Mouse (Mus musculus) B cell, adult 2 months (primary cell): Measurements from ENCODE around the gene Lpar3.
A peak's percentile ranks its signal among the peaks of the same experiment; 100 is the strongest.

Experiments
- DNase-seq, 2 experiments: peaks; one replicate each; pipeline ENCODE4 v3.0.0; 2022

The Lpar3 gene

DNA sequence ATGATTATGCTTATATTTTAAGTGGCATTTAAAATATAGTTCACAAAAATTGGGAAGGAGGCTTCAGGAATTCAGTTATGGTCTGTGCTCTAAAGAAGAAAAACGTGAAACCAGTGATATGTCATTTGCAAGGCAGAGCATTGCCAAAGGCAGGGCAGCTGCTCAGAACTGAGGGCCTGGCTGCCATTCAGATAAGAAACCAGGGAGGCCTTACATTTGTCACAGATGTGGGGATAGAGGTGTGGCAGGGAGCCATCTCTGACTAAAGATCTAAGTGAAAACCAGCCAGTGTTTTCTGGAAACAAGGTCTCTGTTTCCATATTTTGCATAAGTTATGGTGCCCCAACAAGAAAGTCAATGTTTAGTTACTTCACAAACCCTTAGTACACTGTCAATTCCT, 41.8 kb downstream of the Lpar3 start:
- no peak for DNase-seq

- DNase-seq, result no peak
Observed at GRCm38 (mm10) chr3:146264146-146264545, 43.4 kb downstream of the Lpar3 start.

- no peak for DNase-seq
Observed at GRCm38 (mm10) chr3:146265545-146266130, 44.9 kb downstream of the Lpar3 start.

DNA sequence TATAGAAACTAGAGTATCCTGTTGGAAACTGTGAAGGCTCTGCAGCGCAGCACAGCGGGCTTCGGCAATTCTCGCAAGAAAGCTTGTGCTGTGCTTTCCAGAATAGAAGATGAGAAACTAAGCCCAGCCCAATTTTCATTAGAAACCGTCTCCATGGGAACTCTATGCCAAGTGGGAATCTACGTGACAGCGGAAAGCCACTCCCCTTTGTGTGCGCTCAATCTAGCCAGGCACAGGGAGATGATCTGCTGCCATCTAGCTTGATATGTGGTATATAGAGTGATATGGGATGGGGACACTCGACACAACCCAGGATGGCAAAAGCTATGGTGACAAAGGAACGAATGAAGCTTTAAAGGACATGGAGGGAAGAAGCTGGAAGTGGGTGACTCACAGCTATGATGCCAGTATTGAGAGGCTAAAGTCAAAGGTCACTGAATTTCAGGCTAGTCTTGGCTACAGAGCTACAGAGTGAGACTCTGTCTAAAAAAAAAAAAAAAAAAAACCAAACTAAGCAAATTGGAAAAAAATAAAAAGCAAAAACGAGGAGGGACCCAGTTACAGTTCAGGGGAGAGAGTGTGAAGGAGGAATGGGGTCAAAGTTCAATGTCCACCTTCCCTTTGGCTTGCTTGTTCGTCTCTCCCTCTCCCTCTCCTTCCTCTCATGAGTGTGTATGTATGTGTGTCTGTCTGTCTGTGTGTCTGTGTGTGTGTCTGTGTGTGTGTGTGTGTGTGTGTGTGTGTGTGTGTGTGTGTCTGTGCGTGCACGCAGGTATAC, 47.5 kb downstream of the Lpar3 start:
- no peak for DNase-seq

DNA sequence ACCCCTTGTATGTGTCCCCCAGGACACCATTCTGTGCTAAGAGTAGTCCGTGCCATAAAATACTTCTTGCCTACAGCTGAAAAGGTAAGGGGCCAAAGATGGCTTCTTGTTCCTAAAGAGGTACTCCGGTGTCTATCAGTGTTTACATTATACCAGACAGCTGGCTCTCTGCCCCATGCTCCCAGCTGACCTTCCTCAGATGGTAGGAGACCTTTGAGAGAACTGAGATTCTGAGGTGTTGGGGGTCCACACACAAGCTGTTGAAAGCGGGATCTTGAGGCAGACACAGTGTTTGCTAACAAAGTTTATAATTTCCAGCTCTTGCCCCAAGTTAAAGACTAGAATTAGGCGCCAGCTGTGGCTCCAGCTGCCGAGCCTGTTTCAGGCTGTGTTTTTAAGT, 53.7 kb downstream of the Lpar3 start:
- no peak for DNase-seq

DNA sequence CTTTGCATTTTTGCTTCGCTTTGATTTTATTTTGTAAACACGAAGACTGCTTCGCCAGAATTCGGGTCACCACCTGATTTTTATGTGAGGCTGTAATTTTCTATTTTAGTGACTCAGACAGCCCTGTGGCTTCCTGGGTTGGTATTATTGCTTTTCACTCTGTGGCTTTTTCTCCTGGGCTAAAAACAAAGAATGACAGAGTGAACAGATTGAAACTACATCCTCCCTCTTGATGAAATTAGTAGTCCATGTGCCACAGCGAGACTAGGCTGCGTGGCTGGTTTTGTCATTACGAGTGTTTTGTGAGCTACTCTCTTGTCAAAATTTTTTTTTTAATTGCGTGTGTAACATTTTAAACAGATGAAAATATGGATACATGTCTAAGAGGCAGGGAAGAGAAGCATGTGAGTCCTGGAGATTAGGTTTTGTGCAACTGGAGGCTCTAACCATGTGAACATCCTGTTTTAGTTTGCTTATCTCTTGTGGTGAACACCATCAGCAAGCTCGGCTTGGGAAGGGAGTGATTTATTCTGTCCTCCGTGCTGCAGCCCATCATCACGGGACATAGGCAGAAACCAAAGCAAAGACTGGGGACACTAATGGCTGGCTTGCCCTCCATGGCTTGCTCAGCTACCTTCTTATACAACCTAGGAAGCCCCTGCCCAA, 54.7 kb downstream of the Lpar3 start:
- DNase-seq, result no peak

DNA sequence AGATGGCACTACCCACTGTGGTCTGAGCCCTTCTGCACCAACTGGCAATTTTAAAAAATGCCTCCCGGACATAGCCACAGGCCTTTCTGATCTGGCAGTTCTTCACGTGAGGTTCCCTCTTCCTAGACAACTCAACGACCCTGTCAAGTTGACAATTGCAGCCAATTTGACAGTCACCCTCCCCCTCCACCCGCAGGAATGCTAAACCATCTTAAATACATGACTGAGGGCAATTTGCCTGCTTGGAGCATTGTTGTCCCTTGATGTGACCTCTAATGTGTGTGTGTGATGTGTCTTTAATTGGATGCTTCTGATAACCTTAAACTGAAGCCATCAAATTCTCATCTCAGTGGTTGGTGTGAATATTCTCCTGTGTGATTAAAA, 55.3 kb downstream of the Lpar3 start:
- no peak for DNase-seq

DNA sequence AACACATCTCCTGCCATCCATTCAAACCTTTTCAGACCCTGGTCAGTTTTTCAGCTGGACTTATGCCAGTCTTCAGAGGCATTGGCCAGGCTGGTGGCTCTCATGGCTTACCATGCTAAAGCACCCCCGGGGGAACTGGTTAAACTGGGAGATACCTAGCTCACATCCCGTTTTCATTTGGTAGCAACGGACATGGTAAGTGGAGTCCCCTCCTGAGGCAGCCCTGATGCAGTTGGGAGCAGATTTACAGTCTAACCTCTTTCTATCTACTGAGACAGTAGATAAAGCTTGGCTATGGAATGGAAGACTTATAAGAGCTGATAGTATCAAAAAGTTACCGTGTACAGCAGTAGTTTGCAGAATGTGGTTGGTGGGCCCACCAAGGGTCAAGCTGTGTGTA, 56.2 kb downstream of the Lpar3 start:
- DNase-seq, result no peak

- DNase-seq, result peak; percentile 57 to 66
Observed at GRCm38 (mm10) chr3:146277456-146277855, 56.7 kb downstream of the Lpar3 start.

DNA sequence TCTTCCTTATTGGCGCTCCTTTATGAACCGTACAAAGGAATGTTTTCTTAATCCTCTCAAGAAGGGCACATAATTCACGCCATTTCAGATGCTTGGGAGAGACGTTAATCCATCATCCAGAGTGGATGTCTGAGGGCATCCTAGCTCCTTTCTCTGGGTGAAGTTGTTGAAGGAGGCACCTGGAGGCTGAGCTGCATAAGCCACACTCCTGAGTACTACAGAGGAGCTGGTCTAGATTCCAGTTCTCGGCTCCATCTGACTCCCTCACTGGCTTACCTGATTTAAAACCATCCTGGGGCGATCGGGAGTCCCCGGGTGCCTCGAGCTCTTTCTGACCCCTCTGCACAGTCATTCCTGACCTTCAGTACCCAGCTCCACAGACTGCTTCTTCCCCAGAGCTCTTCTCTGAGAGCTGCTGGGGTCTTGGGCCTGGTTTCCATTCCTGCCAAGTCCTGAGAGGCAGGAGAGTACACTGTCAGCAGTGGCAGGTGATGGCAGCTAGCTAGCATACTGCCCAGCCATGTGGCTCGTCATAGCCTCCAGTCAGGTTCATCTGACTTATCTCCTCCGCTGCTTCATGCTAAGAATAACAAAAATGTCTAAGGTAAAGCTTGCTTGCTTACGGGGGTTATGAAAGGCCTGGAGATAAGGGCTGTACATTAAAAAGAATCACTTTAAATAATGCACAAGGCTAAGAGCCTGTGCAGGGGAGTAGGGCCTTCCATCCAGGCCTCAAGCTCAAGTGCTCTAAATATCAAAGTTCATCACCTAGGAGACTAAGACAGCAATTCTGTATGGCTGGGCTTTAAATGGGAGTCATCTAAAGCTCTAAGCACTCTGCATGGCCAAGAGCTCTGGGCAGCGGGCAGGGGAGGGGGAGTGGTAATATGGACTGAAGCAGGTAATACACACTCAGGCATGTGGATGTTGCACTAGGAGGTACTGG, 57.7 kb downstream of the Lpar3 start:
- DNase-seq, result no peak

DNA sequence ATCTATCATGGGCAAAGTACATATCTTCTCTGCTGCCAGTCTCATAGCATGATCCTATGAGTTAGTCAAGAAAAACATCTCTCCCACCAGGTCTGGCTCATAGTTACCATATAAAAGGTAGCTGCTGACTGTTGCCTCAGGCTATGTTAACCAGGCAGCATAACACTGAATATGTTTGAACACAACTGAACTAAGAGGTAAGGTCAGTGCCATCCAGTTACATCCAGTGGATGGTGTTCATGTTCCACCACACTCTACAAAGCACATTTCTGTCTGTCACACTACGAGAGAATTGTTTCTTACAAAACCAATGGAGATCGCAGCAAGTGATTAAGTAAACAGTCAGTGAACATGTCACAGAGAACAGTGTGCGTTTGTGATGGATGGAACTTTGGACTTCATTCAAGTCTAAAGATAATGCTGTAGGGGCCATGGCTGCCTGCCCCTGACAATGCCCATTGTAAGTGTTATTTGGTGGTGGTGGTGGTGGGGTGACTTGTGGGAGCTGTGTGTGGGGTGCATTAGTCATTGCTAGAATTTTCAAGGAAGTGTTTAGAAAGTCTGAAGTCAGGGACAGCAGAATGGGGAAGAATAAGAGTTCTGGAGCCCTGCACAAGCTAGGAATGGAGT, 63.1 kb downstream of the Lpar3 start:
- no peak for DNase-seq

DNA sequence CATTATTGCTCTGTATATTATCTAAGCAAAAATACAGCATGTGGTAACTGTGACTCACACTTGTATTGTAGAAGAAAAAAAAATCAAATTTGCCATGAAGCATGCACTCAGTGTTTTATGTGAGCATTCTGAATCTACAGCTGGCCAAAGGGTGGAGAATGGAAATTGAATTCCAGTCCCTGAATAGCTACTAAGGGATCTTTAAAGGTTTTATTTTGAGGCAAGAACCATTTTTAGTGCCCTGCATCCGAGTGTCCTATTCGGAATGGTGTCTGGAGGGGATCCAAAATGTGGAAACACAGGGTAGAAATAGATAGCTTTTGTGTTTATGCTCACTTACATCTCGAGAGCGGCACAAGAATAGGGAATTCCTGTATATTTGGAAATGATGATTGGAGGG, 65.4 kb downstream of the Lpar3 start:
- DNase-seq, result no peak

DNA sequence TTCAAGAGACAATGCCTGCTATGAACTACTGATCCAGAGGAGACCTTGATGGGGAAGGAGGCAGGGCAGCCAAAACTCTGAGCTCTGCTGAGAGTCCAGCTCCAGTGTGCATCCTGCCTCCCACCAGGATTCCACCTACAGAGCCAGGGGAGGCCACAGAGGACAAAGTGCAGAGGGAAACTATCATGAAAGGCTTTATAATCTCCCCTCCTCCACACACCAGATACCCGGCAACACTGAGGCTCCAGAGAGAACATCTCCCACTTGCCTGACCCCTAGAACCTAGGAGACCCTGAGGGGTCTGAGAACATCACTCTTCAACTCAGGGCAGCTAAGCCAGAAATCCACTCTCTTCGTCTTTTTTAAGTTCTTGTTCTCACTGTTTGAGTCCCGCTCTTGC, 71.2 kb downstream of the Lpar3 start:
- DNase-seq, result no peak

GRCm38 (mm10) chr3:146292515-146292914, 71.8 kb downstream of the Lpar3 start:
- DNase-seq, result no peak

DNA sequence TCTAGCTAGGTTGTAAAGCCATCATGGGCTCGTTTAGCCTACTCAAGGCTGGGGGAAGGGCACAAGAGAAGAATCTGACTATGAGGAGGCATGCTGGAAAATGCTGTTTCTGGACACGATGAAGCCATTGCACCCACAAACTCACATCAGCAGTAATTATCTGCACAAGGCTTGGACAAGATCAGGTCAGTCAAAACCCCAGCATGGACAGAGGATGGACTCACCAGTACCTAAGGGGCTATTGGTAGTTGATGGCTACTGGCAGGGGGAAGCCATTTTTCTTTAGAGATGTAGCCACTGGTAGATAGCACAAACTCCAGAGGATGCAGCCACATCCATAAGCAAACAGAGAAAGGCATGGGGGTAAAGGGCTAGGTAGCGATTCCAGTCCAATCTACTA, 81.7 kb downstream of the Lpar3 start:
- no peak for DNase-seq

GRCm38 (mm10) chr3:146303194-146303593, 82.4 kb downstream of the Lpar3 start:
- DNase-seq, result no peak

GRCm38 (mm10) chr3:146304556-146305405, 84.0 kb downstream of the Lpar3 start:
- DNase-seq, result no peak

GRCm38 (mm10) chr3:146307341-146307740, 86.6 kb downstream of the Lpar3 start:
- no peak for DNase-seq

DNA sequence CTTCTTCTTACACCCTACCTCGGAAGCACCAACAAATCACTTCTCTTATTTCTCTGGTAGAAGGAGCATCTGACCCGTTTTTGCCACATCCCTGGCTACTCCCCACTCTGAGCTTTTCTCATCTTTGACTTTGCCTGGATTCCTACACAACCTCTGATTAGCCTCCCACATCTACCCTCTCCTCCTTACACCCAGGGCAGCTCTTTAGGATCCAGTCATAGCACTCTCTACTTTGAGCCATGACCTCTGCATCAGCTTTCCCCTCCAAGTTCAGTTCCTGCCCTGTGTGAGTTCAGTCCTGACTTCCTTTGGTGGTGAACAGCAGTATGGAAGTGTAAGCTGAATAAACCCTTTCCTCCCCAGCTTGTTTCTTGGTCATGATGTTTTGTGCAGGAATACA, 87.1 kb downstream of the Lpar3 start:
- no peak for DNase-seq

GRCm38 (mm10) chr3:146309586-146309985, 88.8 kb downstream of the Lpar3 start:
- no peak for DNase-seq

- no peak for DNase-seq
Observed at GRCm38 (mm10) chr3:146311121-146311538, 90.4 kb downstream of the Lpar3 start.

GRCm38 (mm10) chr3:146315414-146315813, 94.7 kb downstream of the Lpar3 start:
- no peak for DNase-seq
